Mouse (Mus musculus) liver, embryonic 14.5 days (tissue): ENCODE measurements around the gene Fcrlb. TPM values are rescaled to one million over a fixed set of nuclear protein-coding genes. Genes with fewer than 3 reads are reported as not detected.

ENCODE experiments used
- ATAC-seq: fragments of 200-750 bp; cut with Nextera tagmentation; 2 replicates; pipeline ENCODE4 v1.8.0; 2017; ENCODE audit warnings: moderate number of reproducible peaks, mild to moderate bottlenecking, moderate library complexity; ENCODE audit not compliant: insufficient read depth
- DNase-seq, 3 experiments: peaks; one replicate each; pipeline ENCODE4 v3.0.0-alpha.2; 2012 to 2013; ENCODE audit warnings: low read depth in 3 of 3, low spot score in 3 of 3
- H3K27ac ChIP-seq: fragments of 300-500 bp; sonication (generic); 2 replicates; pipeline ENCODE4 v1.5.1; 2014; ENCODE audit warnings: moderate library complexity, mild to moderate bottlenecking, control low read depth, inconsistent platforms
- H3K27me3 ChIP-seq: fragments of 300-500 bp; sonication (generic); 2 replicates; pipeline ENCODE4 v1.6.1; 2014; ENCODE audit warnings: mild to moderate bottlenecking, low read length, moderate library complexity; ENCODE audit not compliant: control insufficient read depth, insufficient read depth
- H3K36me3 ChIP-seq: fragments of 300-500 bp; sonication (generic); replicated peaks from 2 replicates; pipeline ENCODE4 v1.6.1; 2014; ENCODE audit warnings: low read depth; ENCODE audit not compliant: control insufficient read depth, insufficient read depth
- H3K4me1 ChIP-seq, 2 experiments: fragments of 200-500 bp in 1 of 2; fragments of 300-500 bp in 1 of 2; sonication (generic) in 1 of 2; replicated peaks; 2 replicates each; pipeline ENCODE4 v1.6.1; 2012 to 2014; ENCODE audit warnings: antibody characterized with exemption in 1 of 2, inconsistent platforms in 1 of 2, low read length in 1 of 2; ENCODE audit not compliant: control insufficient read depth in 2 of 2, insufficient read depth in 2 of 2
- H3K4me2 ChIP-seq: fragments of 300-500 bp; sonication (generic); 2 replicates; pipeline ENCODE4 v1.6.1; 2014; ENCODE audit warnings: low read depth, mild to moderate bottlenecking, control low read depth, moderate library complexity
- H3K4me3 ChIP-seq, 2 experiments: fragments of 200-500 bp in 1 of 2; fragments of 300-500 bp in 1 of 2; sonication (generic) in 1 of 2; 2 replicates each; pipeline ENCODE4 v1.5.1; 2012 to 2014; ENCODE audit warnings: low read depth in 2 of 2, low read length in 2 of 2, mild to moderate bottlenecking in 2 of 2, control low read depth in 1 of 2, inconsistent platforms in 1 of 2, moderate library complexity in 1 of 2; ENCODE audit not compliant: insufficient read depth in 1 of 2
- H3K9ac ChIP-seq: fragments of 300-500 bp; sonication (generic); replicated peaks from 2 replicates; pipeline ENCODE4 v1.6.1; 2014; ENCODE audit warnings: mild to moderate bottlenecking, control low read depth, moderate library complexity
- H3K9me3 ChIP-seq: fragments of 300-500 bp; sonication (generic); 2 replicates; pipeline ENCODE4 v1.6.1; 2016; ENCODE audit warnings: low read length, mixed read lengths; ENCODE audit not compliant: control insufficient read depth
- CTCF ChIP-seq: IDR thresholded peaks from 2 replicates; pipeline ENCODE4 v1.5.1; 2016; ENCODE audit warnings: antibody characterized with exemption, low read depth, control low read depth
- EP300 ChIP-seq: IDR thresholded peaks from 2 replicates; pipeline ENCODE4 v1.6.1; 2016; ENCODE audit warnings: antibody characterized with exemption, low read depth
- WGBS: fragments of 180-500 bp; shearing (Covaris S2); extraction: QIAGEN DNeasy Blood & Tissue Kit; methylation state at CpG from one replicate; pipeline ENCODE4 v1.1.7; 2014; ENCODE audit not compliant: insufficient replicate concordance; 5-methylcytosine and 5-hydroxymethylcytosine counted together
- polyA plus RNA-seq, 2 experiments: library from polyadenylated mRNA; depleted of rRNA in 1 of 2; stranded (reverse) in 1 of 2; unstranded in 1 of 2; fragments of >200 nt; fragmentation: Nextera tagmentation in 1 of 2; extraction: Ambion mirVana in 1 of 2; gene quantifications; 2 replicates each; pipeline versions ENCODE4 v1.2.1 to v1.2.3; 2012 to 2014

Gene Fcrlb
- 0.03 and 0.05 TPM in 2 replicates for polyA plus RNA-seq (2012; rRNA removed)
- polyA plus RNA-seq (2014; fragmentation: Nextera tagmentation; extraction: Ambion mirVana): not detected in 2 replicates

DNA sequence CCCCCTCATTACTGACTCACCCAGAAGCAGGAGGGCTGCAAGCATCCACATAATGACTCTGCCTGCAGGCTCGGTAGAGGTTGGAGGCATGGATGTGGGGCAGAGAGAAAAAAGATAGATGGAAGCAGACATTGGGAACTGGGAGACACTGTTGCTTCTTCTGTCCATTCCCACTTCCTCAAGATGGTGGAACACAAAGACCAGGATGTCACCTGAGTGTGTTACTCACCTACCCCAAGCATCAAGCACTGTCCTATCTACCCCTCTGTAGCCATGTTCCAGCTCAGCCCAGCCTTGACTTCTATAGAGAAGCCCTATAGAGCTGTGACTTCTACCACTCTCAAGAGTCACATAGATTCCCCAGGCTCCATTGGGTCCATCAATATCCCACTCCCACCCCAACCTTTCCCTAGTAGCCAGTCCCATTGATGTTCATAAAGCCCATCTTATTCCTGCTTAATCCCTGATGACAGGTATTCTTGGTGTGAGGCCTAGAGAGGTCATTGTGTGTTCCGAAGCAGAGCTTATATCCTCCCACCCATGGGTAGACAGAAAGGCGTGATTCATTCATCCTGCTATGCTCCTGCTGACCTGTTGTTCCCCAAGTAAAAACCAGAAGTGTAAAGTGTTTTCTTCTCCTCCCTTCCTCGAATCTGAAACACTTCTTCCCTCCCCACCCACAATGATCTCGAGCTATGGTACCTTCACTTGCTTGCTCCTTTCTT is at the start of gene Fcrlb:
Fcrlb (minus strand) TSS at position 51 of the 725 bp plus-strand sequence.
- ATAC-seq (no peak), DNase-seq (no peak)
- Histone ChIP-seq H3K4me1 (no peaks in the 10 kb centered on the region), H3K4me3 (no peak within 1 kb of the TSS), H3K4me2 (no peak within 1 kb of the TSS), H3K36me3 (no peaks in the 10 kb centered on the region), H3K27ac (no peak within 1 kb of the TSS), H3K27me3 (peaks cover 14% of the 10 kb centered on the region), H3K9ac (no peak within 1 kb of the TSS), H3K9me3 (no peaks in the 10 kb centered on the region)
- no peak for TF ChIP-seq CTCF
- TF ChIP-seq EP300: no peak
- WGBS: 39% methylated on average over 5 of the region's 5 CpGs

DNA sequence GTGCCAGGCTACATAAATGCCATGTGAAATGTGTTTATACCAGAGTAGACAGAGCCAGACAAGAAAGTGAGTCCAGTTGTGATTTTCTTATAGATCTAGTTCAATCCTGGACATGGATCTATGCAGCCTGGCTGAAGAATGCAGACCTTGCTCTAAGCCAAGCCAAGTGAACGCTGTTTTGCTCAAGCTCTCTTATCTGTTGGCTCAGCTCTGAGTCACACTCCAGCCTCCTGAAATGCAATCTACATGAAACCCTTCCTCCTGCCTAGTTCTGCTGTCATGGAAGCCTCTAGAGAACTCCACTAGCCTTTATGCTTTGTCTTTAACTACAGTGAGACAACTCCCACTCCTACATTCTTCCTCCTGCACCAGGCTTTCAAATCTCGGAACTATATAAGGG is 49.6 kb upstream of the Fcrlb start:
- H3K4me3 ChIP-seq: no peak overlapping the region
- H3K9ac ChIP-seq: no peak overlapping the region
- H3K9me3 ChIP-seq: no peaks in the 10 kb centered on the region
- TF ChIP-seq CTCF (no peak), EP300 (no peak)
- ATAC-seq: no peak
- H3K27me3 ChIP-seq: no peaks in the 10 kb centered on the region
- H3K27ac ChIP-seq: no peak overlapping the region
- H3K4me2 ChIP-seq: no peak overlapping the region
- H3K4me1 ChIP-seq: peaks cover 2 to 7% of the 10 kb centered on the region in 2 experiments; a peak in 2 of 4 replicates
- H3K36me3 ChIP-seq: no peaks in the 10 kb centered on the region
- no peak for DNase-seq
- 32% methylated on average over 2 of the region's 2 CpGs for WGBS

DNA sequence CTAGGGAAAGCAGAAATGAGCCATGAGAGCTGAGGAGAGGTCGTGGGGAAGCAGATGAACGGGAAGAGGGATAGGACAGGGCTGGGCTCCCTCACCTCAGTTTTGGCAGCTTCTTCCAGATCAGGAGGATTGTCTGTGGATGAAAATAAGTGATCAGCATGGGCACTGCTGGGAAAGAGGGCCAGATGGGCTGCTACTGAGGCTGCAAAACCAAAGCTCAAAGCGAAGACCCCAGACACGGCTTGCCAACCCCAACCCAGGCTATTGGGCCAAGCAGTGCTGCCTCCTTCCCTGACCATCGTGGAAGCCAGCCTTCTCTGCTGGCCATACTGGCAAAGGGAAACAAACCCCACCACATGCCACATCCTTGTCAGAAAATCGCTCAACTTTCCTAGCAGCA is 48.4 kb upstream of the Fcrlb start:
- 58% methylated on average over 6 of the region's 6 CpGs for WGBS
- peaks cover 2 to 7% of the 10 kb centered on the region in 2 experiments; a peak in 2 of 4 replicates for H3K4me1 ChIP-seq
- no peaks in the 10 kb centered on the region for H3K27me3 ChIP-seq
- no peaks in the 10 kb centered on the region for H3K9me3 ChIP-seq
- TF ChIP-seq EP300 (no peak), CTCF (no peak)
- no peak overlapping the region for H3K9ac ChIP-seq
- no peak overlapping the region for H3K27ac ChIP-seq
- no peaks in the 10 kb centered on the region for H3K36me3 ChIP-seq
- ATAC-seq (no peak), DNase-seq (no peak)
- no peak overlapping the region for H3K4me2 ChIP-seq
- no peak overlapping the region for H3K4me3 ChIP-seq

DNA sequence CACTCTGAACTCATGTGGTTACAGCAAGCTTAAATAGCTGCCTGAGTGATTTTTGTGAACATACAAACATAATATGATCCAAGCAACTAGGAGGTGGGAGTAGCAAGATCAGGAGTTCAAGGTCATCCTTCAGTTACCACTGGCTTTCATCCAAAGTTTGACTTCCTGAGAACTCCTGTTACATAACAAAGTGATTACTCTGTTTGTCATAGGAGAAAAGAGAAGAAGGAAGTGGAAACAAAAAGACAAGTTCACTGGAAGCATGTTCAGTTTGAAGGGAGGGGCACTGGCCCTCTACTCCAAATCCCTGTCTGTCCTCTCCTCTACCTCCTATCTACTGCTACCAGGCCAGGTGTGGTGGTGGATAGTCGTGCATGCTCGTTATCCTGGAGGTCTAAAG is 47.0 kb upstream of the Fcrlb start:
- ATAC-seq: no peak
- peaks cover 2 to 7% of the 10 kb centered on the region in 2 experiments; a peak in 2 of 4 replicates for H3K4me1 ChIP-seq
- H3K36me3 ChIP-seq: no peaks in the 10 kb centered on the region
- no peak overlapping the region for H3K4me3 ChIP-seq
- WGBS: 13% methylated on average over 2 of the region's 2 CpGs
- no peak for TF ChIP-seq EP300
- no peak for TF ChIP-seq CTCF
- no peak overlapping the region for H3K4me2 ChIP-seq
- no peak for DNase-seq
- H3K9me3 ChIP-seq: no peaks in the 10 kb centered on the region
- H3K27me3 ChIP-seq: no peaks in the 10 kb centered on the region
- no peak overlapping the region for H3K9ac ChIP-seq
- no peak overlapping the region for H3K27ac ChIP-seq

DNA sequence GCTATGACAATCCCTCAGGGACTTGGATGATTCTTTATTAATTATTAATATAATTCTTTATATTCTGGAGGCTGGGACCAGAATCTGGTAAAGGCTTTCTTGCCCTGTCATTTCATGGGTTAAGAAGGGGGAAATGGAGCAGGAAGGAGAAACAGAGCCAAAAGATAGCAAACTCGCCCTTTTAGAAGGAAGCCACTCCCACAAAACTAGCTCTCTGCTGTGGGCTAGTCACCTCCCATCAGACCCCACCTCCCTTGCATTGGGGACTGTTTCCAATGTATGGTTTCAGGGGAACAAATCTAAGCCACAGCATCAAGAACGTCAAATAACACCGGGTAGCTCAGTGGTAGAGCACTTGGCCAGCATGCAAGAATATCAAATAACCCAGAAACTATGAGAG is 45.5 kb upstream of the Fcrlb start:
- Histone ChIP-seq H3K4me2 (no peak overlapping the region), H3K27ac (no peak overlapping the region), H3K36me3 (no peaks in the 10 kb centered on the region), H3K27me3 (no peaks in the 10 kb centered on the region), H3K9ac (no peak overlapping the region), H3K4me1 (peaks cover 2 to 9% of the 10 kb centered on the region in 2 experiments; a peak in 2 of 4 replicates), H3K9me3 (no peaks in the 10 kb centered on the region), H3K4me3 (no peak overlapping the region)
- 27% methylated on average over 3 of the region's 3 CpGs for WGBS
- DNase-seq (no peak), ATAC-seq (no peak)
- no peak for TF ChIP-seq EP300
- no peak for TF ChIP-seq CTCF
